Comparison of ENCODE assay signal across 13 mouse cellular contexts in the genomic region with DNA sequence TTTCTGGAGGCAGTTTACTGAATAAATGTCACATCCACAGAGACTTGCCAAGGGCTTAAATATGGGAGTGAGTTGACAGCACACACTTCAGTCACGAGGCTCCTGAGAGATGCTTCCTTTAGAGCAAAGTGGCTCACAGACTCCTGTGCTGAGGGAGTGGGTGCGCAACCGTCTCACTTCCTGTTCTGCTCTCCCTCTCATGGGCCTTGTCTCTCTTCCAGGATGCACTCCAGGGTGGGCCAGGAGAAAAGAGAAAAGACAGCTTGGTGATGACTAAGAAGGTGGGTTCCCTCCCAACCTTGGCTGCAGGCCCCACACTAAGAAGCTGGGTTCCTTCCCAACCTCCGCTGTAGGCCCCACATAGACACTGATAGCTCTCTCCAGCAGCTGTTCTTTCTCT. TPM values are rescaled to one million over a fixed set of nuclear protein-coding genes. Genes with fewer than 3 reads are reported as not detected.
DNase-seq lines count a peak whose midpoint lies in the region; ATAC-seq and TF ChIP-seq lines count a peak whose summit lies in the region.
"Had no signal": no experiment of that assay in that cellular context is flagged by ENCODE, and none has a peak within 500 bp of the region (broad histone marks: within the 10 kb centered on the region; RNA-seq: fewer than 3 reads in every experiment).

No protein-coding gene starts in this region.

- H3K36me3 ChIP-seq in forebrain, embryonic 10.5 days (replicated peaks), result peaks cover 95% of the 10 kb centered on the region
- peaks cover 37% of the 10 kb centered on the region for H3K36me3 ChIP-seq in hindbrain, embryonic 14.5 days (replicated peaks; ENCODE audit: control insufficient read depth, insufficient read depth)
- H3K36me3 ChIP-seq in midbrain, embryonic 16.5 days (ENCODE audit: control insufficient read depth, insufficient read depth, low read length), result no peaks in the 10 kb centered on the region
- H3K36me3 ChIP-seq: limb, embryonic 10.5 days; lung, embryonic 15.5 days; stomach, embryonic 15.5 days had no signal

- H3K4me3 ChIP-seq in forebrain, embryonic 10.5 days, result no peak overlapping the region
- no peak overlapping the region for H3K4me3 ChIP-seq in hindbrain, embryonic 14.5 days (replicated peaks; ENCODE audit: low read length)
- H3K4me3 ChIP-seq in midbrain, embryonic 16.5 days (ENCODE audit: low read depth, low read length), result no peak overlapping the region
- H3K4me3 ChIP-seq: heart, adult 2 months; limb, embryonic 10.5 days; lung, embryonic 15.5 days; stomach, embryonic 15.5 days had no signal

- no peak overlapping the region for H3K9ac ChIP-seq in hindbrain, embryonic 14.5 days
- H3K9ac ChIP-seq in midbrain, embryonic 16.5 days (ENCODE audit: low read depth, low read length), result 0 out of 2 replicates have a peak overlapping the region, but pooled peaks have one; percentile 4
- H3K9ac ChIP-seq: lung, embryonic 15.5 days; stomach, embryonic 15.5 days had no signal

- H3K27ac ChIP-seq in forebrain, embryonic 10.5 days, result peak overlapping the region; percentile 98
- peak overlapping the region; percentile 99 for H3K27ac ChIP-seq in hindbrain, embryonic 14.5 days
- peak overlapping the region; percentile 61 for H3K27ac ChIP-seq in midbrain, embryonic 16.5 days (ENCODE audit: low read length)
- H3K27ac ChIP-seq: heart, adult 2 months; limb, embryonic 10.5 days; lung, embryonic 15.5 days; stomach, embryonic 15.5 days had no signal

- H3K4me1 ChIP-seq in forebrain, embryonic 10.5 days, result peaks cover 100% of the 10 kb centered on the region
- peaks cover 71% of the 10 kb centered on the region for H3K4me1 ChIP-seq in hindbrain, embryonic 14.5 days (replicated peaks; ENCODE audit: control insufficient read depth, insufficient read depth, low read length)
- H3K4me1 ChIP-seq in midbrain, embryonic 16.5 days (ENCODE audit: control insufficient read depth, insufficient read depth, low read length), result peaks cover 49% of the 10 kb centered on the region

- no peak for ATAC-seq in hindbrain, embryonic 14.5 days (ENCODE audit: low FRiP score)
- ATAC-seq in midbrain, embryonic 16.5 days, result no peak

- TF ChIP-seq CTCF in brain, embryonic 14.5 days (IDR thresholded peaks at IDR 0.05; ENCODE audit: borderline replicate concordance, extremely low read depth, insufficient read depth, insufficient read length), result no peak

- no peaks in the 10 kb centered on the region for H3K9me3 ChIP-seq in forebrain, embryonic 10.5 days
- H3K9me3 ChIP-seq in hindbrain, embryonic 14.5 days (ENCODE audit: control insufficient read depth, low read length), result no peaks in the 10 kb centered on the region
- no peaks in the 10 kb centered on the region for H3K9me3 ChIP-seq in midbrain, embryonic 16.5 days (replicated peaks; ENCODE audit: control insufficient read depth, low read length, poor library complexity, severe bottlenecking)
- H3K9me3 ChIP-seq: limb, embryonic 10.5 days; lung, embryonic 15.5 days; stomach, embryonic 15.5 days had no signal

- H3K4me2 ChIP-seq in hindbrain, embryonic 14.5 days (replicated peaks), result no peak overlapping the region
- H3K4me2 ChIP-seq in midbrain, embryonic 16.5 days (ENCODE audit: low read length), result no peak overlapping the region
- H3K4me2 ChIP-seq: lung, embryonic 15.5 days; stomach, embryonic 15.5 days had no signal

- DNase-seq in brain, embryonic 14.5 days (ENCODE audit: low read depth), result peak; percentile 67
- no peak for DNase-seq in forebrain, embryonic 10.5 days (ENCODE audit: extremely low spot score, low spot score)
- DNase-seq in hindbrain, embryonic 14.5 days (ENCODE audit: low spot score), result no peak
- DNase-seq in T-cell, adult 2 months (ENCODE audit: low spot score), result no peak
- DNase-seq in urinary bladder, postnatal 25 days (ENCODE audit: low spot score), result no peak
- no peak for DNase-seq in heart, postnatal 25 days (ENCODE audit: low spot score)
- DNase-seq in layer of hippocampus, postnatal 36 days, result no peak
- DNase-seq: heart, adult 2 months; kidney, postnatal 14 days had no signal

- WGBS in forebrain, embryonic 10.5 days, result 91% methylated on average over 4 of the region's 4 CpGs
- 62% methylated on average over 4 of the region's 4 CpGs for WGBS in hindbrain, embryonic 14.5 days
- WGBS in midbrain, embryonic 16.5 days, result 87% methylated on average over 4 of the region's 4 CpGs

- intact Hi-C loops in heart, postnatal 25 days (cut with DNase I), result no loop called here

- peaks cover 100% of the 10 kb centered on the region for H3K27me3 ChIP-seq in forebrain, embryonic 10.5 days (ENCODE audit: poor library complexity, severe bottlenecking)
- H3K27me3 ChIP-seq in hindbrain, embryonic 14.5 days (ENCODE audit: control insufficient read depth, insufficient read depth, low read length), result no peaks in the 10 kb centered on the region
- no peaks in the 10 kb centered on the region for H3K27me3 ChIP-seq in midbrain, embryonic 16.5 days (ENCODE audit: control insufficient read depth, insufficient read depth, low read depth, low read length)

- TF ChIP-seq POLR2A in brain, embryonic 14.5 days (IDR thresholded peaks at IDR 0.05; ENCODE audit: borderline replicate concordance, extremely low read depth, insufficient read depth, insufficient read length, poor library complexity, severe bottlenecking), result no peak

RNA-seq across cellular contexts. Expression of gene Polg, which starts 57.5 kb away (rescaled TPM):
- 44.7 and 55.4 TPM in 2 replicates for polyA plus RNA-seq in brain, embryonic 14.5 days (2012; rRNA removed)
- polyA plus RNA-seq in forebrain, embryonic 10.5 days (2016; fragmentation: Nextera tagmentation; extraction: Ambion mirVana), result 42.1 and 46.4 TPM in 2 replicates
- polyA plus RNA-seq in hindbrain, embryonic 14.5 days (2014; fragmentation: Nextera tagmentation; extraction: Ambion mirVana), result 26.3 and 28.9 TPM in 2 replicates
- 19.7 and 22.0 TPM in 2 replicates for polyA plus RNA-seq in midbrain, embryonic 16.5 days (2015; fragmentation: Nextera tagmentation; extraction: Ambion mirVana)
- total RNA-seq in heart, postnatal 25 days (2021), result 10 to 100 TPM; 56.9 to 57.3 TPM
- total RNA-seq in layer of hippocampus, postnatal 36 days (2021), result 10 to 100 TPM; 87.0 to 90.7 TPM
